Mouse (Mus musculus): ENCODE measurements around the gene Gm42906. TPM values are rescaled to one million over a fixed set of nuclear protein-coding genes. Genes with fewer than 3 reads are reported as not detected.

Gm42906 gene
- total RNA-seq, 2 experiments from 2014 or later = not detected

GRCm38 (mm10) chr5:151248084-151248483, 179.9 kb downstream of the Gm42906 start:
- intact Hi-C loops (cut with DNase I) = no loop called here
- no peak for DNase-seq (ENCODE audit: low spot score in 2 of 2)

GRCm38 (mm10) chr5:151247115-151247875, 180.7 kb downstream of the Gm42906 start:
- intact Hi-C loops (cut with DNase I) = no loop called here
- DNase-seq (ENCODE audit: low spot score in 2 of 2) = no peak

GRCm38 (mm10) chr5:151246287-151246686, 181.7 kb downstream of the Gm42906 start:
- DNase-seq (ENCODE audit: low spot score in 2 of 2) = no peak
- intact Hi-C loops (cut with DNase I) = no loop called here

- intact Hi-C loops (cut with DNase I) = no loop called here
These were observed 182.4 kb downstream of the Gm42906 start for GRCm38 (mm10) chr5:151245571-151245970.

GRCm38 (mm10) chr5:151238730-151239129, 189.2 kb downstream of the Gm42906 start:
- intact Hi-C loops (cut with DNase I) = no loop called here
- no peak for DNase-seq (ENCODE audit: low spot score in 2 of 2)

More at GRCm38 (mm10) chr5:151245571-151245970, 182.4 kb downstream of the Gm42906 start:
- no peak for DNase-seq (ENCODE audit: low spot score in 2 of 2)

- DNase-seq (ENCODE audit: low spot score in 2 of 2) = no peak
- intact Hi-C loops (cut with DNase I) = no loop called here
These were observed 191.6 kb downstream of the Gm42906 start for GRCm38 (mm10) chr5:151236411-151236810.

GRCm38 (mm10) chr5:151233400-151234031, 194.4 kb downstream of the Gm42906 start, which contains the start of gene Stard13:
Stard13 (minus strand) TSS chr5:151233836.
- intact Hi-C loops (cut with DNase I) = loop anchor here (5.0 kb wide), 1 partner anchor 91 kb away; no protein-coding TSS in a partner anchor

GRCm38 (mm10) chr5:151232576-151233299, 195.2 kb downstream of the Gm42906 start:
- DNase-seq (ENCODE audit: low spot score in 2 of 2) = no peak
- intact Hi-C loops (cut with DNase I) = loop anchor here (5.0 kb wide), 1 partner anchor 90 kb away; no protein-coding TSS in a partner anchor

More at GRCm38 (mm10) chr5:151233400-151234031, 194.4 kb downstream of the Gm42906 start, which contains the start of gene Stard13:
- peak; percentile 16 to 44 for DNase-seq (ENCODE audit: low spot score in 2 of 2)

GRCm38 (mm10) chr5:151231861-151232260, 196.1 kb downstream of the Gm42906 start:
- no peak for DNase-seq (ENCODE audit: low spot score in 2 of 2)
- intact Hi-C loops (cut with DNase I) = loop anchor here (5.0 kb wide), 1 partner anchor 90 kb away; no protein-coding TSS in a partner anchor

- peak in 1 of 2 experiments; percentile 16 for DNase-seq (ENCODE audit: low spot score in 2 of 2)
- intact Hi-C loops (cut with DNase I) = loop anchor here (5.0 kb wide), 1 partner anchor 89 kb away; no protein-coding TSS in a partner anchor
These were observed 196.6 kb downstream of the Gm42906 start for GRCm38 (mm10) chr5:151231411-151231810.

- intact Hi-C loops (cut with DNase I) = loop anchor here (5.0 kb wide), 1 partner anchor 88 kb away; no protein-coding TSS in a partner anchor
- DNase-seq (ENCODE audit: low spot score in 2 of 2) = no peak
These were observed 197.5 kb downstream of the Gm42906 start for GRCm38 (mm10) chr5:151230427-151230826.

GRCm38 (mm10) chr5:151228367-151229005, 199.5 kb downstream of the Gm42906 start:
- no peak for DNase-seq (ENCODE audit: low spot score in 2 of 2)

GRCm38 (mm10) chr5:151223696-151224366, 204.1 kb downstream of the Gm42906 start:
- intact Hi-C loops (cut with DNase I) = no loop called here
- no peak for DNase-seq (ENCODE audit: low spot score in 2 of 2)

More at GRCm38 (mm10) chr5:151228367-151229005, 199.5 kb downstream of the Gm42906 start:
- intact Hi-C loops (cut with DNase I) = no loop called here

- DNase-seq (ENCODE audit: low spot score in 2 of 2) = no peak
- intact Hi-C loops (cut with DNase I) = no loop called here
These were observed 205.2 kb downstream of the Gm42906 start for GRCm38 (mm10) chr5:151222791-151223190.

GRCm38 (mm10) chr5:151218689-151219115, 209.3 kb downstream of the Gm42906 start:
- intact Hi-C loops (cut with DNase I) = no loop called here
- DNase-seq (ENCODE audit: low spot score in 2 of 2) = no peak

- intact Hi-C loops (cut with DNase I) = no loop called here
- DNase-seq (ENCODE audit: low spot score in 2 of 2) = no peak
These were observed 214.9 kb downstream of the Gm42906 start for GRCm38 (mm10) chr5:151213097-151213496.

- DNase-seq (ENCODE audit: low spot score in 2 of 2) = no peak
- intact Hi-C loops (cut with DNase I) = no loop called here
These were observed 217.1 kb downstream of the Gm42906 start for GRCm38 (mm10) chr5:151210869-151211268.

- no peak for DNase-seq (ENCODE audit: low spot score in 2 of 2)
- intact Hi-C loops (cut with DNase I) = no loop called here
These were observed 217.9 kb downstream of the Gm42906 start for GRCm38 (mm10) chr5:151210060-151210459.

- DNase-seq (ENCODE audit: low spot score in 2 of 2) = no peak
- intact Hi-C loops (cut with DNase I) = no loop called here
These were observed 222.9 kb downstream of the Gm42906 start for GRCm38 (mm10) chr5:151205017-151205416.
